Mouse (Mus musculus) CH12.LX (cell line): ENCODE results near the gene Swsap1. TPM values are rescaled to one million over a fixed set of nuclear protein-coding genes. Genes with fewer than 3 reads are reported as not detected.

Source experiments
- DNase-seq: peaks from one replicate; pipeline ENCODE4 v3.0.0-alpha.2; 2013; ENCODE audit errors: extremely low read depth
- H3K27ac ChIP-seq: 2 replicates; pipeline ENCODE4 v1.5.1; 2012; ENCODE audit warnings: low read depth, mild to moderate bottlenecking, control low read depth, moderate library complexity; ENCODE audit not compliant: insufficient read depth
- H3K27me3 ChIP-seq: replicated peaks from 2 replicates; pipeline ENCODE3; 2012; ENCODE audit warnings: inconsistent platforms
- H3K36me3 ChIP-seq, 2 experiments: replicated peaks in 1 of 2; 2 replicates each; pipeline versions ENCODE3 to v1.6.1; 2012; ENCODE audit warnings: inconsistent platforms in 1 of 2, low read length in 1 of 2, mild to moderate bottlenecking in 1 of 2, mixed read lengths in 1 of 2, moderate library complexity in 1 of 2; ENCODE audit not compliant: control insufficient read depth in 1 of 2, insufficient read depth in 1 of 2
- H3K4me1 ChIP-seq, 2 experiments: 2 replicates each; pipeline ENCODE4 v1.6.1; 2012; ENCODE audit warnings: inconsistent platforms in 1 of 2, moderate library complexity in 1 of 2; ENCODE audit not compliant: insufficient read depth in 2 of 2, control insufficient read depth in 1 of 2
- H3K4me2 ChIP-seq: 2 replicates; pipeline ENCODE4 v1.6.1; 2012; ENCODE audit warnings: low read depth, mild to moderate bottlenecking, control low read depth; ENCODE audit not compliant: poor library complexity, insufficient read depth, severe bottlenecking
- H3K4me3 ChIP-seq, 3 experiments: fragments of 150-350 bp in 1 of 3; sonication (generic) in 1 of 3; replicated peaks in 1 of 3; 2 replicates each; pipeline versions ENCODE3 to v1.5.1; 2011 to 2012; ENCODE audit warnings: low read depth in 2 of 3, low read length in 2 of 3, mild to moderate bottlenecking in 2 of 3, moderate library complexity in 2 of 3, control low read depth in 1 of 3, improper control_type of control experiment in 1 of 3, inconsistent platforms in 1 of 3, mixed read lengths in 1 of 3; ENCODE audit not compliant: poor library complexity in 1 of 3
- H3K79me2 ChIP-seq: replicated peaks from 2 replicates; pipeline ENCODE4 v1.6.1; 2012; ENCODE audit warnings: mild to moderate bottlenecking, moderate library complexity; ENCODE audit not compliant: control insufficient read depth, poor library complexity, insufficient read depth, severe bottlenecking; ENCODE audit errors: extremely low read depth
- H3K9ac ChIP-seq: 2 replicates; pipeline ENCODE4 v1.6.1; 2012; ENCODE audit warnings: low read depth, mild to moderate bottlenecking, control low read depth, moderate library complexity; ENCODE audit not compliant: insufficient read depth
- H3K9me3 ChIP-seq: replicated peaks from 2 replicates; pipeline ENCODE3; 2012; ENCODE audit warnings: low read length, inconsistent platforms, mixed read lengths
- BHLHE40 ChIP-seq: IDR thresholded peaks from 2 replicates; pipeline ENCODE4 v1.6.1; 2011; ENCODE audit warnings: mild to moderate bottlenecking, low read depth, low read length, improper control_type of control experiment
- CHD2 ChIP-seq: IDR thresholded peaks from 2 replicates; pipeline ENCODE4 v1.6.1; 2011; ENCODE audit warnings: low read length, improper control_type of control experiment
- CTCF ChIP-seq, 2 experiments: IDR thresholded peaks in 1 of 2; conservative IDR thresholded peaks in 1 of 2; 2 replicates each; pipeline ENCODE4 v1.5.1; 2011 to 2012; ENCODE audit warnings: low read depth in 2 of 2, low read length in 2 of 2, improper control_type of control experiment in 1 of 2, inconsistent platforms in 1 of 2, mild to moderate bottlenecking in 1 of 2, moderate library complexity in 1 of 2
- ELF1 ChIP-seq: IDR thresholded peaks from 2 replicates; pipeline ENCODE4 v1.6.1; 2014; ENCODE audit warnings: low read depth, mild to moderate bottlenecking, inconsistent platforms, low read length, improper control_type of control experiment
- ETS1 ChIP-seq: conservative IDR thresholded peaks from 2 replicates; pipeline ENCODE4 v1.6.1; 2012; ENCODE audit warnings: low read depth, mild to moderate bottlenecking, inconsistent platforms, low read length, improper control_type of control experiment, moderate library complexity
- GABPA ChIP-seq: IDR thresholded peaks from 2 replicates; pipeline ENCODE4 v1.6.1; 2012; ENCODE audit warnings: low read depth, low read length, improper control_type of control experiment, inconsistent platforms; ENCODE audit not compliant: insufficient replicate concordance
- HCFC1 ChIP-seq: IDR thresholded peaks from 2 replicates; pipeline ENCODE4 v1.6.1; 2012; ENCODE audit warnings: low read depth, mild to moderate bottlenecking, inconsistent platforms, low read length, improper control_type of control experiment
- IRF4 ChIP-seq: IDR thresholded peaks from 2 replicates; pipeline ENCODE4 v1.6.1; 2014; ENCODE audit warnings: low read depth, mild to moderate bottlenecking, inconsistent platforms, low read length, improper control_type of control experiment
- JUN ChIP-seq: IDR thresholded peaks from 2 replicates; pipeline ENCODE4 v1.6.1; 2011; ENCODE audit warnings: low read depth, mild to moderate bottlenecking, low read length, improper control_type of control experiment, moderate library complexity; ENCODE audit not compliant: insufficient read depth
- KAT2A ChIP-seq: IDR thresholded peaks from 2 replicates; pipeline ENCODE4 v1.6.1; 2012; ENCODE audit warnings: low read length, improper control_type of control experiment, inconsistent platforms; ENCODE audit not compliant: insufficient replicate concordance
- MAX ChIP-seq: IDR thresholded peaks from 2 replicates; pipeline ENCODE4 v1.6.1; 2011; ENCODE audit warnings: low read length, improper control_type of control experiment
- MAZ ChIP-seq: IDR thresholded peaks from 2 replicates; pipeline ENCODE4 v1.6.1; 2012; ENCODE audit warnings: low read depth, mild to moderate bottlenecking, inconsistent platforms, low read length, improper control_type of control experiment, moderate library complexity
- MYC ChIP-seq: IDR thresholded peaks from 2 replicates; pipeline ENCODE4 v1.6.1; 2011; ENCODE audit warnings: low read depth, mild to moderate bottlenecking, improper control_type of control experiment, low read length
- PAX5 ChIP-seq: IDR thresholded peaks from 2 replicates; pipeline ENCODE4 v1.6.1; 2012; ENCODE audit warnings: low read length, inconsistent platforms, mixed read lengths
- POLR2A ChIP-seq: IDR thresholded peaks from 2 replicates; pipeline ENCODE4 v1.6.1; 2011; ENCODE audit warnings: low read depth, mild to moderate bottlenecking, improper control_type of control experiment, low read length
- POLR2AphosphoS2 ChIP-seq: IDR thresholded peaks from 2 replicates; pipeline ENCODE4 v1.6.1; 2011; ENCODE audit warnings: low read depth, low read length, improper control_type of control experiment
- RAD21 ChIP-seq: IDR thresholded peaks from 2 replicates; pipeline ENCODE4 v1.6.1; 2011; ENCODE audit warnings: low read depth, mild to moderate bottlenecking, low read length, improper control_type of control experiment, moderate library complexity
- RCOR1 ChIP-seq: conservative IDR thresholded peaks from 2 replicates; pipeline ENCODE4 v1.6.1; 2012; ENCODE audit warnings: low read depth, mild to moderate bottlenecking, inconsistent platforms, low read length, improper control_type of control experiment
- SIN3A ChIP-seq: IDR thresholded peaks from 2 replicates; pipeline ENCODE4 v1.6.1; 2012; ENCODE audit warnings: low read length, improper control_type of control experiment, inconsistent platforms
- TCF12 ChIP-seq: IDR thresholded peaks from 2 replicates; pipeline ENCODE4 v1.6.1; 2014; ENCODE audit warnings: low read depth, mild to moderate bottlenecking, inconsistent platforms, low read length, improper control_type of control experiment
- ZKSCAN1 ChIP-seq: IDR thresholded peaks from 2 replicates; pipeline ENCODE4 v1.6.1; 2012; ENCODE audit warnings: low read depth, inconsistent platforms, low read length, improper control_type of control experiment, borderline replicate concordance
- ZNF384 ChIP-seq: IDR thresholded peaks from 2 replicates; pipeline ENCODE4 v1.6.1; 2012; ENCODE audit warnings: low read depth, low read length, improper control_type of control experiment, inconsistent platforms
- dilution Hi-C: fragments of 300-500 bp; cut with MboI; formaldehyde crosslinking; loops from 2 replicates; pipeline ENCODE4 v1.14.3; 2020; ENCODE audit warnings: low sequenced_read_pairs; ENCODE audit not compliant: extremely low pct_unique_long_range_greater_than_20kb, extremely low pct_ligation_motif_present
- in situ Hi-C: fragments of 300-500 bp; cut with MboI; formaldehyde crosslinking; loops from 3 replicates; pipeline ENCODE4 v1.14.3; 2019; ENCODE audit warnings: low sequenced_read_pairs, low pct_ligation_motif_present, low pct_unique_long_range_greater_than_20kb, mixed read lengths
- polyA plus RNA-seq: library from polyadenylated mRNA; unstranded; fragments of >175 nt; gene quantifications from 2 replicates; pipeline ENCODE4 v1.2.1, GENCODE M21; 2012; ENCODE audit warnings: low read depth; ENCODE audit not compliant: insufficient read length
- total RNA-seq, 2 experiments: library from RNA; depleted of rRNA; stranded (reverse); fragments of 300-350 nt in 1 of 2; fragments of >200 nt in 1 of 2; gene quantifications; 2 replicates each; pipeline ENCODE4 v1.2.3; 2012 to 2014

Swsap1 gene
- total and polyA plus RNA-seq, 3 experiments = 3.1 to 4.1 (median 4.0) TPM

DNA sequence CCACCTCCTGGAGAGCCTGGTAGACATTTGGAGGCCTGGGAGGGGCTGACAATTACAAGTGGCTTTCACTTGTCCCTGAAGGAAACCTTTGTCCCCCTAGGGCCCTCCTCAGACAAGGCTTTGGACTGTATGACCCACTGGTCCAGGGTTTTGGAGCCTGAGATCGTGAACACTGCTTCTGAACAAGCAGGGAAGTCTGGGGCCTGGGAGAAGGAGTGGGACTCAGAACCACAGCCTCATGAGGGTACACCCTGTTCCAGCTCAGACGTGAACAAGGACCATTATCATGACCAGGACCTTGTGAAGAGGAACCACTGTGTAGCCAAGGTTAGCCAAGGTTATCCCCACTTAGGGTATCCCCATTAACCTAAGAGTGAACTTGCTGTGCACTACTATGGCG lies 26.3 kb upstream of the Swsap1 start:
- no peaks in the 10 kb centered on the region for H3K36me3 ChIP-seq
- H3K4me3 ChIP-seq = no peak overlapping the region
- in situ Hi-C loops = no loop called here
- dilution Hi-C loops = no loop called here
- peaks cover 67% of the 10 kb centered on the region for H3K27me3 ChIP-seq
- TF ChIP-seq IRF4 (no peak), PAX5 (no peak), MYC (no peak), RCOR1 (no peak), CTCF (conservative IDR thresholded peaks at IDR 0.05 in 1 of 2, IDR thresholded peaks at IDR 0.05 in 1 of 2; ENCODE audit: low read depth in 2 of 2, low read length in 2 of 2) (no peak), MAZ (no peak), POLR2A (no peak), HCFC1 (no peak)
- H3K9ac ChIP-seq = no peak overlapping the region
- no peaks in the 10 kb centered on the region for H3K79me2 ChIP-seq
- H3K4me1 ChIP-seq = no peaks in the 10 kb centered on the region
- H3K4me2 ChIP-seq = no peak overlapping the region
- H3K27ac ChIP-seq = no peak overlapping the region
- DNase-seq = no peak
- peaks cover 3% of the 10 kb centered on the region for H3K9me3 ChIP-seq

DNA sequence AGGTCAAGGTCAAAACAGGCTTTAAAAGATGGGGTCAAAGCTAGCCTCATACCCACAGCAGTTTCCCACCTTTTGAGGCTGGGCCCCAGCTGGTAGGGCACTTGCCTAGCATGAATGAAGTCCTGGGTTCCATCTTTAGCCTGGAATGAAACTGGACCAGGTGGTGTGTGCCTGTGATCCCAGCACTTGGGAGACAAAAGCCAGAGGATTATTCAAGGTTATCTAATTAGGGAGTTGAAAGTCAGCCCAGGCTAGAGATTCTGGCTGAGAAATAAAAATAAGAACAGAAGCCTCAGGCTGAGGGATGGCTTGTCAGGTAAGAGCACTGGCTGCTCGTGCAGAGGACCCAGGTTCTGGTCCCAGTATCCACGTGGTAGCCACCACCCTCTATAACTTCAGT lies 23.5 kb upstream of the Swsap1 start:
- H3K79me2 ChIP-seq = no peaks in the 10 kb centered on the region
- peaks cover 6% of the 10 kb centered on the region for H3K9me3 ChIP-seq
- H3K4me2 ChIP-seq = no peak overlapping the region
- no peaks in the 10 kb centered on the region for H3K36me3 ChIP-seq
- no peak overlapping the region for H3K27ac ChIP-seq
- dilution Hi-C loops (no loop called here), in situ Hi-C loops (no loop called here)
- no peak overlapping the region for H3K9ac ChIP-seq
- H3K4me3 ChIP-seq = no peak overlapping the region
- no peak for DNase-seq
- no peaks in the 10 kb centered on the region for H3K4me1 ChIP-seq
- no peak for TF ChIP-seq RAD21
- TF ChIP-seq ELF1 = no peak
- no peak for TF ChIP-seq JUN
- no peak for TF ChIP-seq ZNF384
- no peak for TF ChIP-seq BHLHE40
- TF ChIP-seq SIN3A = no peak
- no peak for TF ChIP-seq MYC
- peaks cover 78% of the 10 kb centered on the region for H3K27me3 ChIP-seq

GRCm38 (mm10) chr9:21932445-21933137 lies 23.0 kb upstream of the Swsap1 start:
- DNase-seq = no peak
- no peak overlapping the region for H3K4me3 ChIP-seq
- TF ChIP-seq CTCF (conservative IDR thresholded peaks at IDR 0.05 in 1 of 2, IDR thresholded peaks at IDR 0.05 in 1 of 2; ENCODE audit: low read depth in 2 of 2, low read length in 2 of 2) = no peak
- TF ChIP-seq SIN3A = no peak
- TF ChIP-seq RCOR1 = no peak
- no peak for TF ChIP-seq POLR2AphosphoS2
- TF ChIP-seq MYC = no peak
- no peak for TF ChIP-seq PAX5
- no peak for TF ChIP-seq MAX
- TF ChIP-seq RAD21 = no peak
- TF ChIP-seq ELF1 = no peak
- no peak for TF ChIP-seq HCFC1
- no peak for TF ChIP-seq TCF12
- TF ChIP-seq KAT2A = no peak
- no peak for TF ChIP-seq ETS1
- no peak for TF ChIP-seq CHD2
- TF ChIP-seq GABPA = no peak
- TF ChIP-seq JUN = no peak
- TF ChIP-seq ZKSCAN1 = no peak

More at GRCm38 (mm10) chr9:21932445-21933137, 23.0 kb upstream of the Swsap1 start:
- H3K27me3 ChIP-seq = peaks cover 76% of the 10 kb centered on the region
- in situ Hi-C loops = no loop called here
- no peaks in the 10 kb centered on the region for H3K36me3 ChIP-seq
- H3K4me1 ChIP-seq = no peaks in the 10 kb centered on the region
- peaks cover 6% of the 10 kb centered on the region for H3K9me3 ChIP-seq
- H3K27ac ChIP-seq = no peak overlapping the region
- H3K9ac ChIP-seq = no peak overlapping the region
- no peaks in the 10 kb centered on the region for H3K79me2 ChIP-seq
- no peak overlapping the region for H3K4me2 ChIP-seq
- dilution Hi-C loops = no loop called here
